Mouse (Mus musculus) megakaryocyte, adult 5-6 weeks (primary cell): Measurements from ENCODE around the gene Olfr293. TPM values are rescaled to one million over a fixed set of nuclear protein-coding genes. Genes with fewer than 3 reads are reported as not detected.

Experiments
- ATAC-seq: 2 replicates; pipeline ENCODE4 v1.8.0; 2016; ENCODE audit warnings: mild to moderate bottlenecking, inconsistent platforms; ENCODE audit not compliant: poor library complexity, severe bottlenecking
- total RNA-seq, 2 experiments: library from RNA; stranded (forward) in 1 of 2; stranded (reverse) in 1 of 2; fragments of 153-499, 151-499 nt in 1 of 2; fragments of 221-1000, 200-1000 nt in 1 of 2; gene quantifications; 2 replicates each; pipeline versions ENCODE4 v1.2.3 to v1.2.4; 2015 to 2017

The Olfr293 gene
- total RNA-seq (2015) (not detected in 2 replicates), total RNA-seq (2017) (not detected in 2 replicates)

DNA sequence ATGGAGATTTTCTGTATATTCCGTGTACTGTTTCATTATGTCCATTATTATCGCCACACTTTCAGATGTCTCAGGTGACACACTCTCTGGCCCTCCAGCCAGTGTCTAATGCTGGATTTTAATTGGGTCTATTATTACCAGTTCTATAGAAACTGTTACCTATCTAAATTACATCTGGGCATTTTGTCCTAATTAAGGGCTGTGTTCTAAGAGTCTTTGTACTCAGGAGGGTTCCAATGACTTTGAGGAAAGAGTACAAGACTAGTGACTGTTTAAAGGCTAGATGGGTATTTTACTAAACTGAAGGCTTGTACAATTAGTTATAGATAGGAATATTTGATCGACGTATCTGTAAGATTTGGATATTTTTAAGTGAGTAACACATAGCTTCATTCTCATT, at the start of gene Olfr293:
Gene Olfr293, plus strand, starts transcription at position 301 of the 400 bp plus-strand sequence.
- ATAC-seq, result no peak

DNA sequence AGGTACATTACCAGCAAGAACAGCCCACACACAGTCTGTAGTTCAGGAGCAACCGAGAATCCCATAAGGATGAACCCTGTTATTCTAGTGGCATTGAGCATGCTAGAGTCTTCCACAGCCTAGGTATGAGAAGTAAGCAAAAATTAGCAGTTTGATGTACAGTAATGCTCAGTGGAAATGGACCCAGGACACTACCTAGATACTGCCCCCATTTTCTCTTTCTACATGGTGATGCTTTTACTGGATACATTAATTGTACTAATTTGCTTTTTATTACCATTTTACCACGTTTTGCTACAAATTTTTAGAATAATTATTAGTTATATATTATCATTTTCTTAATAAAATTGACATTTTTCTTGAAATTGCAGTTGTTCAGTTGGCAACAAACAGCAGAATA, 32.3 kb upstream of the Olfr293 start, which contains the start of gene Olfr294:
Gene Olfr294, minus strand, starts transcription at position 101 of the 400 bp plus-strand sequence.
- no peak for ATAC-seq

DNA sequence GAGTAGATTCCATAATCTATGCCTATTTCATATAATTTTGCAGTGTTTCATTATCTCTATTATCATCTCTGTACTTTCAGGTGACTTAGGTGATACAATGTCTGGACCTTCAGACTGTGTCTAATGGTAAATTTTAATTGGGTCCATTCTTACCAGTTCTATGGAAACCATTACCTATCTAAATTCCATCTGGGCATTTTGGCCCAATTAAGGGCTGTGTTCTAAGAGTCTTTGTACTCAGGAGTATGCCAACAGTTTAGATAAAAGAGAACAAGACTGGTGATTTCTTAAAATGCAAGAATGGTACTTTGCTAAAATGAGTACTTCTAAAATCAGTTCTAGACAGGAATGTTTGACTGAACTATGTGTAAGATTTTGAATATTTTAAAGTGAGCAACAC, 39.2 kb downstream of the Olfr293 start, which contains the start of gene Olfr292:
Gene Olfr292, plus strand, starts transcription at position 301 of the 400 bp plus-strand sequence.
- no peak for ATAC-seq

Other genes with a start within 250 kb of the Olfr293 start
- not detected in 2 replicates for gene Olfr301, start 245.2 kb upstream of the Olfr293 start, total RNA-seq (2015)
- not detected in 2 replicates for gene Olfr301, start 245.2 kb upstream of the Olfr293 start, total RNA-seq (2017)
- not detected in 2 replicates for gene Olfr299, start 189.1 kb upstream of the Olfr293 start, total RNA-seq (2015)
- gene Olfr299, start 189.1 kb upstream of the Olfr293 start, total RNA-seq (2017), result not detected in 2 replicates
- not detected in 2 replicates for gene Olfr298, start 156.6 kb upstream of the Olfr293 start, total RNA-seq (2015)
- gene Olfr298, start 156.6 kb upstream of the Olfr293 start, total RNA-seq (2017), result not detected in 2 replicates
- gene Olfr297, start 129.1 kb upstream of the Olfr293 start, total RNA-seq (2015), result not detected in 2 replicates
- gene Olfr297, start 129.1 kb upstream of the Olfr293 start, total RNA-seq (2017), result not detected in 2 replicates
- not detected in 2 replicates for gene Olfr295, start 65.2 kb upstream of the Olfr293 start, total RNA-seq (2015)
- gene Olfr295, start 65.2 kb upstream of the Olfr293 start, total RNA-seq (2017), result not detected in 2 replicates
- not detected in 2 replicates for gene Olfr294, start 32.4 kb upstream of the Olfr293 start, total RNA-seq (2015)
- gene Olfr294, start 32.4 kb upstream of the Olfr293 start, total RNA-seq (2017), result not detected in 2 replicates
- gene Olfr292, start 39.3 kb downstream of the Olfr293 start, total RNA-seq (2015), result not detected in 2 replicates
- gene Olfr292, start 39.3 kb downstream of the Olfr293 start, total RNA-seq (2017), result not detected in 2 replicates
- gene Folh1, start 126.9 kb downstream of the Olfr293 start, total RNA-seq (2015), result not detected in 2 replicates
- not detected in 2 replicates for gene Folh1, start 126.9 kb downstream of the Olfr293 start, total RNA-seq (2017)
- not detected in 2 replicates for gene Vmn2r77, start 146.0 kb downstream of the Olfr293 start, total RNA-seq (2015)
- gene Vmn2r77, start 146.0 kb downstream of the Olfr293 start, total RNA-seq (2017), result not detected in 2 replicates